8 mouse cellular contexts compared by ENCODE assay signal in the genomic region with DNA sequence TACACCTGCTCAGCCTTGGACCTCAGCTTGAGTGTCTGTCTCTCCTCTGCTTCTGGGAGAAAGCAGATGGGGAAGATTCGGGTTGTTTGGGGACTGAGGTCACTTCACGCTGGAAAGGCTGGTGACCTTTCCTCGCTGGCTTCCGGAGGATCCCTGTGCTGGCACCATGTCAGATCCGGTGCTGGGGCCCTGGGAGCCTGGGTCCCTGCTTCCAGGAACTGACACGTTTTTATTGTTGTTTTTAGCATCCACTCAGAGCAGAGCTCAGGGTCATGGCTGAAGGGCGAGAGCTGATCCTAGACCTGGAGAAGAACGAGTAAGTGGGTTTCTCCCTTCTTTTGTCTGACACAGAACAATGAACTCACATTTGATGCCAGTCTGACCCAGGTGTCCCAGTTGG. TPM values are rescaled to one million over a fixed set of nuclear protein-coding genes. Genes with fewer than 3 reads are reported as not detected.
DNase-seq lines count a peak whose midpoint lies in the region; ATAC-seq lines count a peak whose summit lies in the region.

No protein-coding gene starts in this region.

- DNase-seq in cerebellum, postnatal 10 days, result peak; percentile 42 to 45
- no peak for DNase-seq in hindbrain, embryonic 11.5 days (ENCODE audit: low spot score)
- no peak for DNase-seq in adipocyte (ENCODE audit: low spot score)
- DNase-seq in right cerebral cortex, postnatal 36 days (ENCODE audit: low spot score in 2 of 2), result no peak
- DNase-seq in frontal cortex, postnatal 10 days (ENCODE audit: low spot score in 2 of 2), result no peak

- H3K9ac ChIP-seq in hindbrain, embryonic 11.5 days (ENCODE audit: low read depth, low read length), result no peak overlapping the region
- H3K9ac ChIP-seq in limb, embryonic 13.5 days, result no peak overlapping the region

- H3K4me1 ChIP-seq in brown adipose tissue, adult 24 weeks (ENCODE audit: control insufficient read depth, insufficient read depth, insufficient read length, low read length), result peaks cover 25% of the 10 kb centered on the region
- H3K4me1 ChIP-seq in hindbrain, embryonic 11.5 days (replicated peaks; ENCODE audit: control insufficient read depth, insufficient read depth, low read length), result no peaks in the 10 kb centered on the region
- peaks cover 35% of the 10 kb centered on the region for H3K4me1 ChIP-seq in limb, embryonic 13.5 days

- H3K27ac ChIP-seq in brown adipose tissue, adult 24 weeks (replicated peaks; ENCODE audit: low read depth, low read length), result peak overlapping the region; percentile 83
- H3K27ac ChIP-seq in hindbrain, embryonic 11.5 days (ENCODE audit: low read depth, low read length), result 0 out of 2 replicates have a peak overlapping the region, but pooled peaks have one; percentile 34
- H3K27ac ChIP-seq in limb, embryonic 13.5 days, result peak overlapping the region; percentile 28; the same call in 1 of the 2 replicates

- no peak overlapping the region for H3K4me2 ChIP-seq in hindbrain, embryonic 11.5 days (replicated peaks; ENCODE audit: low read depth, low read length)
- no peak overlapping the region for H3K4me2 ChIP-seq in limb, embryonic 13.5 days (replicated peaks)

- no peak overlapping the region for H3K4me3 ChIP-seq in brown adipose tissue, adult 24 weeks (ENCODE audit: insufficient read depth, low read depth, low read length)
- no peak overlapping the region for H3K4me3 ChIP-seq in hindbrain, embryonic 11.5 days (ENCODE audit: low read depth, low read length)
- H3K4me3 ChIP-seq in limb, embryonic 13.5 days, result no peak overlapping the region

- WGBS in hindbrain, embryonic 11.5 days, result 71% methylated on average over 8 of the region's 8 CpGs
- WGBS in limb, embryonic 13.5 days, result 66% methylated on average over 8 of the region's 8 CpGs

- no peaks in the 10 kb centered on the region for H3K36me3 ChIP-seq in hindbrain, embryonic 11.5 days (ENCODE audit: control insufficient read depth, insufficient read depth, low read length)
- peaks cover 51% of the 10 kb centered on the region for H3K36me3 ChIP-seq in limb, embryonic 13.5 days

- ATAC-seq in cerebellum, adult (ENCODE audit: insufficient number of reproducible peaks, low FRiP score, low TSS enrichment), result no peak
- no peak for ATAC-seq in hindbrain, embryonic 11.5 days (ENCODE audit: low FRiP score)
- ATAC-seq in limb, embryonic 13.5 days (ENCODE audit: low FRiP score, low read depth), result no peak

- H3K9me3 ChIP-seq in hindbrain, embryonic 11.5 days (ENCODE audit: control insufficient read depth, low read length), result no peaks in the 10 kb centered on the region
- no peaks in the 10 kb centered on the region for H3K9me3 ChIP-seq in limb, embryonic 13.5 days

- H3K27me3 ChIP-seq in hindbrain, embryonic 11.5 days (ENCODE audit: control insufficient read depth, insufficient read depth, low read length), result no peaks in the 10 kb centered on the region
- H3K27me3 ChIP-seq in limb, embryonic 13.5 days, result no peaks in the 10 kb centered on the region

RNA-seq across cellular contexts. Expression of a gene that starts 9.0 kb away (rescaled TPM):
- polyA plus RNA-seq in brown adipose tissue, adult 24 weeks (2012; ENCODE audit: insufficient read depth, insufficient read length, missing spikeins), result 2.4 and 3.1 TPM in 2 replicates
- polyA plus RNA-seq in hindbrain, embryonic 11.5 days (2014; fragmentation: Nextera tagmentation; extraction: Ambion mirVana), result 9.4 and 9.6 TPM in 2 replicates
- 15.6 and 16.4 TPM in 2 replicates for polyA plus RNA-seq in limb, embryonic 13.5 days (2015; fragmentation: Nextera tagmentation; extraction: Ambion mirVana)

RNA-seq across cellular contexts. Expression of a gene that starts 12.6 kb away (rescaled TPM):
- polyA plus RNA-seq in brown adipose tissue, adult 24 weeks (2012; ENCODE audit: insufficient read depth, insufficient read length, missing spikeins), result 2.3 and 18.9 TPM in 2 replicates
- polyA plus RNA-seq in hindbrain, embryonic 11.5 days (2014; fragmentation: Nextera tagmentation; extraction: Ambion mirVana), result 2.7 and 4.1 TPM in 2 replicates
- 2.4 and 5.4 TPM in 2 replicates for polyA plus RNA-seq in limb, embryonic 13.5 days (2015; fragmentation: Nextera tagmentation; extraction: Ambion mirVana)

Comparison
In these comparisons a context has a peak if more than half of its experiments do, and no peak if none do; other contexts are left out.
1. DNase-seq: peak in cerebellum, postnatal 10 days (2 of 2); none in hindbrain, embryonic 11.5 days (single experiment), adipocyte (single experiment), right cerebral cortex, postnatal 36 days (0 of 2) and frontal cortex, postnatal 10 days (0 of 2).
2. H3K27ac ChIP-seq: peak in every context shown above with its lines; median percentile 83 in brown adipose tissue, adult 24 weeks; 34 in hindbrain, embryonic 11.5 days; 28 in limb, embryonic 13.5 days.